Mouse (Mus musculus): ENCODE data around the gene Gm20708. TPM values are rescaled to one million over a fixed set of nuclear protein-coding genes. Genes with fewer than 3 reads are reported as not detected.
A peak's percentile ranks its signal among the peaks of the same experiment; 100 is the strongest.

The Gm20708 gene
- total RNA-seq, 2 experiments from 2014 or later: 0.98 to 2.3 TPM

DNA sequence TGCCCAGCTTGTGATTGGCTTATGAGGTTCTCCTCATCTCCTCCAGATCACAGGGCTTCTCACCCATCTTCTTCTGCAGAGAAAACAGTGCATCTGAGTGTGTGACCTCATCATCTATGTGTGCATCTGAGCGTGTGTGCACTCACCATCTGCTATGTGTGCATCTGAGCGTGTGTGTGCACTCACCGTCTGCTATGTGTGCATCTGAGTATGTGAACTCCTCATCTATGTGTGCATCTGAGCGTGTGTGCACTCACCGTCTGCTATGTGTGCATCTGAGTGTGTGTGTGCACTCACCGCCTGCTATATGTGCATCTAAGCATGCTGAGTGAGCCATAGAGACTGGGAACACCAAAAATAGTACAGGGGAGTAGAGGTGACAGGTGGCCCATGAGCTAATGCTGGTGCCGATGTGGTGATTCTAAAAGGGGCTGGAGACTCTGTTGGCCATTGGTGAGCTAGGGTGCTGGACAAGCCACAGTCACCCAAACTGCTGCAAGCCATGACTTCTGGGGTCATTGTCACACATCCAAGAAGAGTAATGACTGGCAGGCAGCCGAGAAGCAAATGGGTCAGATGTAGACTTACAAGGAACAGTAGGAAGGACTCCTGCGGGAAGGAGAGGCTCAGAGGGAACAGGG, 71.0 kb downstream of the Gm20708 start:
- intact Hi-C loops (cut with DNase I): no loop called here
- DNase-seq: no peak

GRCm38 (mm10) chr11:117880977-117881358, 71.5 kb downstream of the Gm20708 start:
- DNase-seq: no peak
- intact Hi-C loops (cut with DNase I): no loop called here

- intact Hi-C loops (cut with DNase I): no loop called here
Observed at GRCm38 (mm10) chr11:117881787-117882186, 72.3 kb downstream of the Gm20708 start.

DNA sequence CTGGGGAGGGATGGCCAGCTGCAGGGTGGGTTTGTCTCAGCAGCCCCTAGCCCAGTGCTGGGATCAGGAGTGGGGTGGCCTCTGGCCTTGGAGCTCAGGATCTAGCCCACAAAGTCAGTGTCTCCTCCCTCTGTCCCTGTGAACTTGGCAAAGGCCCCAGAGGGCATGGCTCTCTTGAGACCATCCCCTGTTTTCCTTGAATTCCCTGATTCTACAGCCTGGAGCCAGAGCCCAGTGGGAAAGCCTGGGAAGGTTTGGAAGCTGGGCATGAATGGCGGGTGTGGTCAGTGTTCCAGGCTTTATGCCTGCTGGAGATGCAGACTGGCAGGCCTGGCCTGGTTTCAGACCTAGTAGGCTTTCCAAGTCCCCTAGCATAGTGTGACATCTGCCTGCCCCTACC, 72.7 kb downstream of the Gm20708 start:
- intact Hi-C loops (cut with DNase I): no loop called here
- no peak for DNase-seq

More at GRCm38 (mm10) chr11:117881787-117882186, 72.3 kb downstream of the Gm20708 start:
- peak in 1 of 2 experiments; percentile 53 for DNase-seq

DNA sequence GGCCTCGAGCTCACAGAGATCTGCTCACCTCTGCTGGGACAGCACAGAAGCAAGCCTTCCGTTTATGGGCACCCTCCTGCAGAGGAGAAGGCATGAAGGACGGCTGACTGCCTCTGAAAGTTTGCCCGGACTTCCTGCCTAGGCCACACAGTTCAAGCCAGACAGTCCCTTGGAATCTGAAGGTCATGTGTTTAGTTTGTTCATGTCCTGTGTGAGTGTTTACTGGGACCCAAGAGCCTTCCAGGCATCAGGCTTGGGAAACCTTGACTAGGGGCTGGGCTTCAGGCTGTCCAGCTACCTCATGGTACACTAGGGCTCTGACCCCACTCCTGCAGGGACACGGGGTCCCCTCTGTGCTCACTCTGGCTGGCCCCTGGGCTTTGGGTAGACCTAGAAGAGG, 76.5 kb downstream of the Gm20708 start:
- intact Hi-C loops (cut with DNase I): no loop called here
- no peak for DNase-seq

DNA sequence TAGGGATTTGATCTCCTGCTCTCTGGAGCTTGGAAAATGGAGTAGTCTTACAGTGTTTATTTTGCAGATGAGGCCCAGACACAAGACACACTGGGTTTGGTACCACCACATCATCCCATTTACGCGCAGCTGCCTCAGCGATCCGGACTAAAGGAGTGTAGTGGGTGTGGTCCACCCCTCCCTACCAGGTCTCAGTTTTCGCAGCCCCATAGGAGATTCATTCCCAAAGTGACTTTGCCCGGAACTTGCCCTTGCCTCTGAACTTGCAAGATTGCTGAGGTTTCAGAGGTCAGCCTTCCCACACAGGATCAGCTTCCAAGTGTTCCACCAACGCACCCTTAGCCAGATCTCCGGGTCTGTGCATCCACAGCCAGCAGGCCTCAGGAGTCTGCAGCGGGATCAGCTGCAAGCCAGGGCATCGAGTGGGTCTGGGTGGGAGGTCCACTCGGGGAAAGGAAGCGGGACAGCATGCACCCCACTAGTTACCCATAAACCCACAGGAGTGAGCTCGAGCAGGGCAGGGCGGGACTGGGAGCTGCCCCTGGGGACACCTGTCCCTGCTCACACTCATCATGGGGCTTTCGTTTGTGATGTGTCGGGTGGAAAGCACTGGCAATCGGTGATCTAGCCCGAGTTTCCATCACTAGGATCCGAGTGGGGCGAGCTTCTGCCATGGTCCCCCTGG, 78.8 kb downstream of the Gm20708 start:
- intact Hi-C loops (cut with DNase I): no loop called here
- DNase-seq: no peak

GRCm38 (mm10) chr11:117888853-117889822, 79.7 kb downstream of the Gm20708 start:
- no peak for DNase-seq
- intact Hi-C loops (cut with DNase I): no loop called here

Other genes with a start within 250 kb of the Gm20708 start
- 10 to 100 TPM; 36.2 to 36.5 TPM for gene Tnrc6c, start 155.4 kb upstream of the Gm20708 start, total RNA-seq (2021)
- 1 to 10 TPM; 5.0 to 7.3 TPM for gene Tmc8, start 27.6 kb upstream of the Gm20708 start, total RNA-seq (2021)
- gene Tmc6, start 27.5 kb upstream of the Gm20708 start, total RNA-seq (2021): 10 to 100 TPM; 27.0 to 30.2 TPM
- not detected for gene 6030468B19Rik, start 12.0 kb upstream of the Gm20708 start, total RNA-seq (2021)
- 100 to 1,000 TPM; 108 to 109 TPM for gene Syngr2, start within 50 bp of the Gm20708 start, total RNA-seq (2021)
- 1 to 10 TPM; 4.2 to 6.6 TPM for gene Afmid, start 16.3 kb downstream of the Gm20708 start, total RNA-seq (2021)
- gene Tk1, start 16.4 kb downstream of the Gm20708 start, total RNA-seq (2021): 1 to 10 TPM; 5.6 to 9.7 TPM
- gene Birc5, start 39.6 kb downstream of the Gm20708 start, total RNA-seq (2021): 1 to 10 TPM; 3.8 to 9.8 TPM
- not detected for gene Tmem235, start 51.1 kb downstream of the Gm20708 start, total RNA-seq (2021)
- 1 to 10 TPM; 6.3 to 6.8 TPM for gene Tha1, start 63.8 kb downstream of the Gm20708 start, total RNA-seq (2021)
- 1 to 10 TPM; 4.1 to 5.1 TPM for gene Socs3, start 160.4 kb downstream of the Gm20708 start, total RNA-seq (2021)
- gene Pgs1, start 176.6 kb downstream of the Gm20708 start, total RNA-seq (2021): 10 to 100 TPM; 20.5 to 22.3 TPM